Mouse (Mus musculus) c-Kit-positive CD71-positive TER-119-negative erythroid progenitor cells, embryonic 14.5 days (primary cell): ENCODE results near the gene Ddc.

Experiments used
- DNase-seq: peaks from one replicate; pipeline ENCODE4 v3.0.0-alpha.2; 2013; ENCODE audit warnings: low read depth

The Ddc gene

GRCm38 (mm10) chr11:11877891-11878277 lies 20.1 kb downstream of the Ddc start:
- DNase-seq, result no peak

- no peak for DNase-seq
Measured at GRCm38 (mm10) chr11:11876366-11876765, 21.6 kb downstream of the Ddc start.

- no peak for DNase-seq
Measured at GRCm38 (mm10) chr11:11875230-11875629, 22.7 kb downstream of the Ddc start.

- no peak for DNase-seq
Measured at GRCm38 (mm10) chr11:11873023-11873908, 24.7 kb downstream of the Ddc start.

DNA sequence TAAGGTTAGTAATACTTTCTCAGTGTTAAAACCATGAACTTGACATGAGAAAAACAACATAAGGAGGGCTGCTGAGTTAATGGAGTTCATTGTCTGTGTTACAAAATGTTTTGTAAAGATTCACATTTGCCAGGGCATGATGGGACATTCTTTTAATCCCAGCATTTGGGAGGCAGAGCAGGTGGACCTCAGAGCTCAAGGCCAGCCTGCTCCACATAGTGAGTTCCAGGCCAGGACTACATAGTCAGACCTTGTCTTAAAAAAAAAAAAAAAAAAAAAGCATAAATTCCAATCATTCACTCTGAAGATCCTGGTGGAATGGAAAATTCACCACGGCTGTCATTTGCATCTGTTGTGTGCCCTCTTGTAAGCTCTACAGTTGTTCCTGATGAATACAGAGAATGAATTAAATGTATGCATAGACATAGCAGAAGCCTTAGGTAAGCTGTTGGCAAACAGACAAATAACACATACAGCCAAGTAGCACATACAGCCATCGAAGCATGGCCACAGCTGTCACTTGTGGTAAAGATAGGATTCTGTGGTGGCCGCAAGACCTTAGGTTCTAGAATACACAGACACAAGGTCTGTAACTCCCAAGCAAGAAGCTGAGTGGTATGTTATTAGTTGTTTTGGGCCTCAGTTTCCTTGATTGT lies 25.7 kb downstream of the Ddc start:
- DNase-seq, result no peak

GRCm38 (mm10) chr11:11871197-11871813 lies 26.6 kb downstream of the Ddc start:
- DNase-seq, result no peak

- no peak for DNase-seq
Measured at GRCm38 (mm10) chr11:11867971-11868481, 29.9 kb downstream of the Ddc start.

GRCm38 (mm10) chr11:11866696-11867095 lies 31.2 kb downstream of the Ddc start:
- DNase-seq, result no peak

- DNase-seq, result no peak
Measured at GRCm38 (mm10) chr11:11865128-11865527, 32.8 kb downstream of the Ddc start.

DNA sequence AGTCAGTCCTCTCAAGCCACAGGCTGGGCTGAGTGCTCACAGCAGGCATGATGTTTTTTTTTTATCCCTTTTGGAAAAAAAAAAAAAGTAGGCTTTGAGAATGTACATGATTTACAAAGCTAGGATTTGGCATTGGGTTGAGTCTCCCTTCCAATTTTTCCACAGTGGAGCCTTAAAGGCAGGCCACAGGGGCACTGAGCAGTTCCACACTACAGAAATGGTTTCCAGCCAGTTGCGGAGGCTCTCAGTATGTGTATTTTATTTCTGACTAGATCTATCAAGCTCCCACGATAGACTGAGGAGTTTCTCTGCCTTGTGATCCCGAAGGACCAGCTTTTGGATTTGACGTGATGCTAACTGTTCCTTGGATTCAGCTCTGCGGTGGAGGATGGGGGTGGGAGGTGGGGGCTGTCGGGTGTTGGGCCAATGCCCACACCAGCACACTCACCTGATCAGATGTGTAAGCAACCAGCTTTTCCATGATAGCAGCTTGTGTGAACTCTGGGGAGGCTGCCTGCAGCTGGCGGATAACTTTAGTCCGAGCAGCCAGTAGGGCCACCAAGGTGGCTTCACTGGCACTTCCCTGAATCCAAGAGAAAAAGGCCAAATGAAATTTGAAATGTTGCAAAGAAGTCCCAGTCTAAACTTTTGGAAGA lies 33.4 kb downstream of the Ddc start:
- DNase-seq, result no peak

- no peak for DNase-seq
Measured at GRCm38 (mm10) chr11:11862502-11862901, 35.4 kb downstream of the Ddc start.

DNA sequence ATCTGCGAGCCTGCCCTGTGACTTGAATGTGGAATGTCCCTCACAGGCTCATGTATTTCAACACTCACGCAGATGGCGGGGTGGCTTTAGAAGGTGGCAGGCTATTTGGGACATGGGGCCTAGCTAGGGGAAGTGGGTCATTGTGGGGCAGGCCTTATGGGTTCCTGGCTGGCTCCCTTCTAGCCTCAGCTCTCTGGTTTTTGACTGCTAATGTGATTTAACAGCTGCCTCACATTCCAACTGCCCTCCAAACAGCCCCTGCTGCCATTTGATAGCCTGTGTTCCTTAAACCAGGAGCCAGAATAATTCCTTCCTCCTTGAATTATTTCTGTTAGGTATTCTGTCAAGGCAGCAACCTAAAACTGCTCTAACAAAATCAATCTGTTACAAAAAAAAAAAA lies 41.0 kb downstream of the Ddc start:
- DNase-seq, result no peak

- no peak for DNase-seq
Measured at GRCm38 (mm10) chr11:11855685-11856131, 42.2 kb downstream of the Ddc start.

GRCm38 (mm10) chr11:11855061-11855672 lies 42.8 kb downstream of the Ddc start:
- no peak for DNase-seq

DNA sequence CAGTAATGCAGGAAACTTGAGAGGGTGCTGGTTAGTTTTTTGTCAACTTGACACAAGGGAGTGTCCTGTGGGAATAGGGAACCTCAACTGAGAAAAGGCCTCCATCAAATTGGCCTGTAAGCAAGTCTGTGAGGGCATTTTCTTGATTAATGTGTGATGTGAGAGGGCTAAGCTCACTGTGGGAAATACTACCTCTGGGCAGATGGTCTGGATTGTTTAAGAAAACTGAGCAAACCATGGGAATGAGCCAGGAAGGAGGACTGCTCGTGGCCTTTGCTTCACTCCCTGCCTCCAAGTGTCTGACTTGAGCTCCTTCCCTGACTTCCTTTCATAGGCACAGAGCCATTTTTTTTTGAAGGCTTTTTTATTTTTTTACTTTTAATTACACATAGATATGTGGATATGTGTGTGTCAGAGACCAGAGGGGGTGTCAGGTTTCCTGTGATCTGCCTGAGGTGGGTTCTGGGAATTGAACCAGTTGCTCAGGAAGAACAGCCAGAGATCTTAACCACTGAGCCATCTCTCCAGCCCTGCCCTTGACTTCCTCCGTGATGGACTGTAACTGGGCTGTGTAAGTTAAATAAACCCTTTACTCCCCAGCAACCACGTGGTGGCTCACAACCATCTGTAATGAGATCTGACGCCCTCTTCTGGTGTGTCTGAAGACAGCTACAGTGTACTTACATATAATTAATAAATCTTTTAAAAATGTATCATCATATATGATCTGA lies 44.0 kb downstream of the Ddc start:
- DNase-seq, result no peak

DNA sequence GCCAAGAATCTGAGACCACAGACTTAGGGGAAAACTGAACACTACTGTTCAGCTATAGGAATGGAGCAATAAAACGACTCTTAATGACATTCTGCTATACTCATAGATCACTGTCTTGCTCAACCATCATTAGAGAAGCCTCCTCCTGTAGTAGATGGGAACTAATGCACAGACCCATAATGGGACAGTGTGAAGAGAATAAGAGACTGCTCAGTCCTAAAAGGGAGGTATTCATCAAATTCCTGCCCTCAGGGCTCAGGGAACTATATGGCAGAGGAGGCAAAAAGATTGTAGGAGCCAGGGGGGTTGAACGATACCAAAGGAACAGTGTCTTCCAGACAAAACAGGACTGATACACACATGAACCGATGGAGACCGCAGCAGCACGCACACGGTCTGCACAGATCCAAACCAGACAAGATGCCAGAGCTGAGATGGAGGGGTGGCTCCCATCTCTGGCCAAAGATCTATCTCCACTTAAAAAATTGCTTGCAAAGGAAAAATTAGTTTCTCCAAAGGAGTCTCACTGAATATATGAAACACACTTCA lies 45.9 kb downstream of the Ddc start:
- no peak for DNase-seq

GRCm38 (mm10) chr11:11850476-11851267 lies 47.3 kb downstream of the Ddc start:
- no peak for DNase-seq

DNA sequence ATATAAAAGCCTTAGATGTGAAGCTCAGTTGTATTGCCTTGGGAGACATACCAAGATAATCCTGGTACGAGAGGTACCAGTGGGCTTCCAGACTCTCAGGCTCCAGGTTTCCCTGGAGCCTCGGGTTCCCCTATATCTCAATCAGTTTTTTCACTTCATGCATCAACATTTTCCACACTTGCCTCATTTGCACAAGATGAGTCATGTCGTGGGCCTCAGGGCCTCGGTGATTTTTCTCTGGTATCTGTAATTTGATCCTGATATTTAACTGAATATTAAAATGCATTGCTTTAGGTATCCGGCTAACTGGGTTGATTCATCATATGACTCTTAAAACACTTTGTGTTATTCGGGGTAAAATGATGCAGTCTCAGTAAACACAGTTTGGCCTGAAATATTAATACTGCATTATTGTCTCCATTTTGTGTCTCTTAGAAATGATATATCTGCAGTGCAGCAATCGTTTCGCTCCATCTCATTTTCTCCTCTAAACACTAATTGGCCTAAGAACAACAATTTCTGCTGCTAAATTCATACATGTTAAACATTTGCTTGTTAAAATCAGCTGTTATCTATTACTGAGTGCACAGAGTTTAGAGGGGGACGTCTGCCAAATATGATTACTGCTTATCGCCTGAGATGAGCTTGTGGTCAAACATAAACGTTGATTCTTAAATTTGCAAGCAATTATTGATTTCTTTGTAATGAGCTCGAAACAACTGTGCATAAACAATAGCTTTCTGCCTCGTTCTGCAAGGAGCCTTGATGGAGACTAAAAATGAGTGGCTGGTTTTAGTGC lies 48.2 kb downstream of the Ddc start:
- no peak for DNase-seq

DNA sequence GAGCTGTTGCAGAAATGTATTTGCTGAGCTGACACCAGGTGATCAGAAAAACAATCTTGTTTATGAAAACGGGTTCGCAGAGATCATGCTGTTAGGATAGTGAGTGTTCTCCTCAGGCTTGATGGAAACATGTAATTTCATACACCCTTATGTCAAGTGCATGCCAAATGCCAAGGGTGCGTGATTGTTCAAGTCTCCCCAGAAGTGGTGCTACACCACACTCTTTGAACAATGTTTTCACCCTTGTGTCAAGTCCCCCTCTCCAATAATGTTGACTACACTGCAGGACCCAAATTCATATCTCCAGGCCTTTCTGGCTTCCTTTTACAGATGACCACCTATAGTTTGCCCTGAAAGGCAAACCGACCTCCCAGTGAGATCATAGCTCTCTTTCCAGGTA lies 49.5 kb downstream of the Ddc start:
- DNase-seq, result no peak
